Mouse (Mus musculus) granulocyte monocyte progenitor cell, adult 5-6 weeks (primary cell): ENCODE data around the gene Chmp4b. TPM values are rescaled to one million over a fixed set of nuclear protein-coding genes. Genes with fewer than 3 reads are reported as not detected.

Experiments used
- ATAC-seq: replicated peaks from 2 replicates; pipeline ENCODE4 v1.8.0; 2016; ENCODE audit warnings: mild to moderate bottlenecking, moderate TSS enrichment, inconsistent platforms; ENCODE audit not compliant: poor library complexity, severe bottlenecking
- total RNA-seq, 2 experiments: library from RNA; stranded (forward) in 1 of 2; stranded (reverse) in 1 of 2; fragments of 200-712, 200-1000 nt in 1 of 2; fragments of >200 nt in 1 of 2; fragmentation: Nextera tagmentation in 1 of 2; gene quantifications; 2 replicates each; pipeline ENCODE4 v1.2.3; 2014 to 2017

Chmp4b gene
- total RNA-seq (2014; fragmentation: Nextera tagmentation): 108 and 120 TPM in 2 replicates
- 125 and 129 TPM in 2 replicates for total RNA-seq (2017)

- no peak for ATAC-seq
Measured at GRCm38 (mm10) chr2:154651363-154651762, at the start of gene Chmp4b. Gene Chmp4b, plus strand, starts transcription at chr2:154651705.

GRCm38 (mm10) chr2:154603007-154603637 lies 48.4 kb upstream of the Chmp4b start:
- ATAC-seq: no peak

DNA sequence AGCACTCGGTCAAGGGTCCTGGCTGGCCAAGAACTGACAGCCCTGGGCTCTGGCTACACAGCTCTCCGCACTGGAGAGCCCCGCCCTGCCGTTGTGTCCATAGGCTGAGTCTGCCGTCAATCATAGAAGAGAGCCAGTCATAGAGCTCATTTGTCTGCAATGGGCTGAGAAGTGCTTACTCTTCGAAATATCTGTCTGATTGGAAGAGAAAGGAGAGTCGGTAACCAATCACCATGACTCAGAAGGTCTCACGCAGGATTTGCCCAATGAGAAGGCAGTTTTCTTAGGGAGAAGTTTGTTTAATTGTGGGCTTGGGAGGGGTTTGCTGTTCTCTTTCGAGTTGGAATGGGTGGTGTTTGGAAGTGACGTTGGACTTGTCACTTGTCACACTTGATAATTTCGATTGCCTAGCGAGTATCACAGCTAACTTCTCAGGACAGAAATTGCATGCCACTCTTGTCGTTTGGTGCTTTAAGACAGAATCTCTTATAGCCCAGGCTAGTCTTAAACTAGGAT lies 47.8 kb upstream of the Chmp4b start, which contains the start of gene Pxmp4:
TSS of gene Pxmp4 (minus strand) at position 71 of the 516 bp plus-strand sequence.
- ATAC-seq: peak; percentile 94

GRCm38 (mm10) chr2:154604156-154604555 lies 47.3 kb upstream of the Chmp4b start:
- ATAC-seq: peak; percentile 3

DNA sequence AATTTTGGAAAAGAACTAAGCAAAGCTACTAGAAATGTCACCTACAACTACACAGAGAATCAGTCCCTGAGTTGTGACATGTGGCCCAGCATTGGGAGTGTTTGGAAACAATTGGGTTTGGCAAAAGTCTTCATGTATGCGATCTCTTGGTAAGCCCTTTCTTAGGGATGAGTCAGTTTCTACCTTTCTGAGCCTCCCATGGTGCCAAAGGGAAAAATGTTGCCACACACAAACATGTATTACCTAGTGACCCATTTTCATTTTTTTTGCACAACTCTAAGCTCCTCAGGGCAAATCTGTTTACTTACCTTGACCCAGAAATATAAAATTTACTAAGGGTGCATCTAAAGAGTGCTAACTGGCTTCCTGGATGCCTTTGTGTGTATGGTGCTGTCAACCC lies 44.5 kb upstream of the Chmp4b start:
- no peak for ATAC-seq

DNA sequence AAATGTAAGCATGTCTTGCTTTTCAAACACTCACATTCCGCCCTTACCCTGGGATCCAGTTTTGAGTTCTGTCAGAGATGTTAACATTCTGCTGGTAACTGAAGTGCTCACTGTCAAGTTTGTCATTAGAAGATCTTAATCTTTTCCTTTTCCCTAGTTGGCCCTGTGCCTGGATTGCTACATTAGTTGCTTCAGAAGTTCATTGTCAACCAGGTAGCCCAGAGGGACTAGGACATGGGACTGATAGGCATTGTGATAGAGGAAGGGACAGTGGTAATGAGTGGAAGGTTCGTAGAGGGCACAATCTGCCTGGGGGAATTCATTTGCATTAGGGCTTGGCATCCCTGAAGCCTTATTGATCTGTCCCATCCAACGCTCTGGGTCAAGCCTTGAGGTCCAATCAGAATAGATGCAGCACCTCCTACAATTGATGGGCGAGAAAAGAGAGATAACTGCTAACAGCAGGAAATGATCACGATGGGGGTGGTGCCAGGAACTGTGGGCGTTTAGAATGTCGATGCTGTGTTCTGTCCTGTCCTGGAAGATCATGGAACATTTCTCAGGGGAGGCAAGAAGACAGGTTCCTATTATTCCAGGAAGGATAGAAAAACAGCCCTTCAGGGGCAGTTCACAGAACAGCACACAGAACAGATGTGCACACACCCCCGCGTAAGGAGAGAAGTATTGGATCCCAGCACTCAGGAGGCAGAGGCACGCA lies 42.3 kb upstream of the Chmp4b start:
- ATAC-seq: no peak

DNA sequence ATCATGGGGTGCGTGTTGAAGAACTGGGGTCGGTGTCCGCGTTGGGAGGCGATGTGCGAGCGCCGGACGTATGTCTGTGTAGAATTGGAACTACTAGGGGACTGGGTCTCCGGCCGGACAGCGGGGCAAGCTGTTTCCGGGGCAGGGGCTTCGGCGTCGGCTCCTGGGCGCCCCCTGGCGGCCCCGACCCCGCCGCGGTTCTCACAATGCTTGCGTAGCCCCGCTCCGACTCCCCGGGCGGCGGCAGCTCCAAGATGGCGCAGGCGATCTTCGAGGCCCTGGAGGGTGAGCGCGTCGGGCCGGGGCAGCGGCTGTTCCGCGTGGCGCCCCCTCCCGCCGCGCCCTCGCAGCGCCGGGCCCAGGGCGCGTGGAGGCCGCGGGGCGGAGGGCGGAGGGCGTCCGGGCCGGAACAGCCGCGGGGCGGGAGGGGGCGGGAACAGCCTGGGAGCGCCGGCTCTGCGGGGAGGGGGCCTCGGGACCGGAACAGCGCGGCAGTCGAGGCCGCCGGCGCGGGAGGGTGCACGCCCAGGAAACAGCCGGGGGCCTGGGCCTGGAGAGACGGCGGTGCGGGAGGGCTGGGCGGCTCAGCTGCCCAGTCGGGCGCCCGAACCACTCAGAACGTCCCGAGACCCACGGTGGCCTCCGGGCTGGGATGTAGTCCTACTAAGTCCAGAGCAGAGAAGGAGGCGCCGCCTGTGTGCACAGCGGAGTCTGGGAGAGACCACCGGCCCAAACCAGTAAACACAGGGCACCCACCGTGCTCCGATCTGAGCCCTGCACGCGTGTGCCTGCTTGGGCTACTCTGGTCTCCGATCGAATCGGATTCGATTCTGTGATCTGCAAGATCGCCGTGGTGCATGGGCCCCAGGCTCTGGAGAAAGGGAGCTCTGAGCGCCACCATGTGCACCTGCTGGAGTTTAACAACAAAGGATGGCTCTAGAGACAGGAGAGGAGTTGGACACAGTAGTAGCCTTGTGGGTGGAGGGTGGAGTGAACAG lies 38.1 kb upstream of the Chmp4b start, which contains the start of the genes Zfp341 and 4930519P11Rik:
TSS of gene Zfp341 (plus strand) at position 180 of the 998 bp plus-strand sequence.
TSS of gene 4930519P11Rik (minus strand) at position 320 of the 998 bp plus-strand sequence.
- peak; percentile 84 for ATAC-seq

- no peak for ATAC-seq
Measured at GRCm38 (mm10) chr2:154614841-154615576, 36.5 kb upstream of the Chmp4b start.

- ATAC-seq: no peak
Measured at GRCm38 (mm10) chr2:154615674-154616073, 35.8 kb upstream of the Chmp4b start.

GRCm38 (mm10) chr2:154617061-154617460 lies 34.4 kb upstream of the Chmp4b start:
- no peak for ATAC-seq

- no peak for ATAC-seq
Measured at GRCm38 (mm10) chr2:154621684-154622083, 29.8 kb upstream of the Chmp4b start.

- no peak for ATAC-seq
Measured at GRCm38 (mm10) chr2:154624137-154624536, 27.4 kb upstream of the Chmp4b start.

GRCm38 (mm10) chr2:154630531-154630930 lies 21.0 kb upstream of the Chmp4b start:
- no peak for ATAC-seq

DNA sequence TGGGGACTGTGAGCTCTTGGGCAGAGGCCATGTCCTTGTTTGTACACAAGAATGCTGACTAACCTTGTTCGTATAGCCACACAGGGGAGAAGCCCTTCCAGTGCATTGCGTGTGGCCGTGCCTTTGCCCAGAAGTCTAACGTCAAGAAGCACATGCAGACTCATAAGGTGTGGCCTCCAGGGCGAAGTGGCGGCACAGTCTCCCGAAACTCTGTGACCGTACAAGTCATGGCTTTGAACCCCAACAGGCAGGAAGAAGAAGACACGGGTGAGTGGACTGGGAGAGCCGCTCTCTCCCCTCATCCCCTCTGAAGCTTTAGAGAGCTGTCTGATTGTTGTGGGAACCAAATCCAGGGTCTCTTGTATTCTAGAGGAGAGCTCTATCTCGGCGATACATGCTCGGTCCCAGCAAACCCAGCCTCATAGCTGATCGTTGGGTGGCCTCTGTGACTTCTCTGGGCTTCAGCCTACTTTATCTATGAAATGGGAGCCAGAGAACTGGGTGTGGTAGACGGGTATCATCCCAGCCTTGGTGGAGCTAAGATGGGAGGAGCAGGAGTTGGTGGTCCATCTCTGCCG lies 19.2 kb upstream of the Chmp4b start:
- no peak for ATAC-seq

DNA sequence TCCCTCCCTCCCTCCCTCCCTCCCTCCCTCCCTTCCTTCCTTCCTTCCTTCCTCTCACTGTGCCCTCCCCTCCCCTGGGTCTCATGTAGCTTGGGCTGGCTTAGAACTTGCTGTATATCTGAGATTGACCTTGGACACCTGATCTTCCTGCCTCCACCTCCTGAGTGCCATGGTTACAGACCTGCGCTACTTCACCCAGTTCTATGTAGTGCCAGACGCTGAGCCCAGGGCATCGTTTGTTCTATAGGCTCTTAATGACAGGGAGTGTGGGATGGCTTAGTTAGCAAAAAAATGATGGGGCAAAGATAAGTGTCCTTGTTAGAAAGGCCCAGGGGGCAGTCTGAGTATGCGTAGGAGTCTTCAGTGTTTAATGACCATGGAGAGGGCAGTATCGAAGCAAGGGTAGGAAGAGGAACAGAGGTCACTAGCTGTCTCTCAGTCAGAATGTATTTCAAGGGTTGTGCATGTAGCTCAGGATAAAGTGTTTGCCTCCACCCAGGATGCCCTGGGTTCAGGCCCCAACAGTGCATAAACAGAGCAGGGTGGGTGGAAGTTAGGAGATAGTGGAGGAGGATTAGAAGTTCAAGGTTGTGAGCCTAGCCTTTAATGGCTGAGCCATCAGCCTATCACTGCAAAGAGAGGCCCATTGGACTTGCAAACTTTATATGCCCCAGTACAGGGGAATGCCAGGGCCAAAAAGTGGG lies 18.3 kb upstream of the Chmp4b start:
- no peak for ATAC-seq

DNA sequence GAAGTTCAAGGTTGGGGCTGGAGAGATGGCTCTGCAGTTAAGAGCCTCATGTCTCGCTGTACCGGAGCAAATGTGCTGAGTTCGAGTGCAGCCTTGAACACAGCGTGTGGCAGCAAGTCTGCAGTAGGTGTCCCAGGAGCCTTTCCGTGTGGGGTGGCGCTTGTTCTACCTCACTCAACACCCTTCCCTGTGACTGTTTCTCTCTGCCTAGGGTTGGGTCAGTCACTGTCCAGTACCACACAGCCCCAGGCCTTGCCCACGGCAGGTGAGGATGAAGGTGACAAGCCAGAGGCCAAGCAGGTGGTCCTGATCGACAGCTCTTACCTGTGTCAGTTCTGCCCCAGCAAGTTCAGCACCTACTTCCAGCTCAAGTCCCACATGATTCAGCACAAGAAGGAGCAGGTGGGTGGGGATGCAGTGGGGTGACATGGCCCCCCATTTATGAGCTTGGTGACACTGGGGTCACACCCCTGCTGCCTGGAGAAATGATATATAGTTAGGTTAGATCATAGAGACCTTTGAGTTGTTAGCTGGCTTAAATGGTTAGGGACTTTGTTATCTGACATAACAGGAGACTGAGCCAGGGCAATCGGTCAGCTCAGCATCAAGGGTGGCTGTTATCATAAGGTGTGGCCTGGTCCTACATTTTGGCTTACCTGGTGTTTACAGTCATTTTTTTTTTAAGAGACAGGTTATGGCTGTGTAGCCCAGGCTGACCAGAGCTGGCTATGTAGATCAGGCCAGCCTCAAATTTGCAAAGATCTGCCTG lies 17.4 kb upstream of the Chmp4b start:
- ATAC-seq: no peak

DNA sequence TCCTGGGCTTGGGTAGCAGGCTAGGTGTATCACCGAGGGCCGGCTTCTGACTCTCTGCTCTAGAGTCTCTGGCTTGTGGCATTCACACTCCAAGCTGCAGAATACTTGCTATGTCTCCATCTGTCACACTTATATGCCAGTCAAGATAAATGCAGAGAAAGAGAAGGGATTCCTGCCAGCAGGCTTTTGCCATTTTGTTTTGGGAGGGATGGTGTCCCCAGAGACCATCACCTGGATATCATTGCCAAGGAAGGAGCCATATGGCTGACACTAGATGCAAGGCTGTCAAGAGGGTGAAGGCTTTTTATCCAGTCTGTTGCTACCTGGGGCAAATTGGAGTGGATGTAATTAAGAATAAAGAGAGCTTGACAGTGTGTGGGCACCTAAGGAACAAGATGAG lies 15.7 kb upstream of the Chmp4b start:
- ATAC-seq: no peak

- ATAC-seq: no peak
Measured at GRCm38 (mm10) chr2:154638521-154638920, 13.0 kb upstream of the Chmp4b start.
